Mouse (Mus musculus) liver, adult 2 months (tissue): Measurements from ENCODE around the gene Tmem121. TPM values are rescaled to one million over a fixed set of nuclear protein-coding genes. Genes with fewer than 3 reads are reported as not detected.

Source experiments
- DNase-seq: peaks from one replicate; pipeline ENCODE4 v3.0.0-alpha.2; 2011; ENCODE audit warnings: low read depth, low spot score; ENCODE audit errors: extremely low read depth
- H3K27ac ChIP-seq: fragments of 200-500 bp; replicated peaks from 2 replicates; pipeline ENCODE4 v1.5.1; 2012; ENCODE audit warnings: low read depth, mild to moderate bottlenecking, control low read depth, inconsistent platforms, low read length; ENCODE audit not compliant: insufficient read depth
- H3K27me3 ChIP-seq: fragments of 200-500 bp; 2 replicates; pipeline ENCODE4 v1.6.1; 2012; ENCODE audit warnings: mild to moderate bottlenecking, moderate library complexity, low read length, inconsistent platforms; ENCODE audit not compliant: control insufficient read depth, insufficient read depth
- H3K36me3 ChIP-seq: fragments of 200-500 bp; 2 replicates; pipeline ENCODE4 v1.6.1; 2012; ENCODE audit warnings: low read length, inconsistent platforms; ENCODE audit not compliant: control insufficient read depth, insufficient read depth
- H3K4me1 ChIP-seq: fragments of 200-500 bp; 2 replicates; pipeline ENCODE4 v1.6.1; 2011; ENCODE audit warnings: low read length; ENCODE audit not compliant: control insufficient read depth, insufficient read depth
- H3K4me3 ChIP-seq: fragments of 200-500 bp; 2 replicates; pipeline ENCODE4 v1.5.1; 2011; ENCODE audit warnings: low read depth, mild to moderate bottlenecking, control low read depth, low read length, moderate library complexity; ENCODE audit not compliant: insufficient read depth
- H3K79me2 ChIP-seq: fragments of 200-500 bp; 2 replicates; pipeline ENCODE4 v1.6.1; 2012; ENCODE audit warnings: inconsistent platforms, mild to moderate bottlenecking, low read length, moderate library complexity; ENCODE audit not compliant: control insufficient read depth, insufficient read depth
- H3K9ac ChIP-seq: fragments of 200-500 bp; 2 replicates; pipeline ENCODE4 v1.6.1; 2012; ENCODE audit warnings: low read depth, mild to moderate bottlenecking, control low read depth, inconsistent platforms, low read length
- CTCF ChIP-seq: fragments of 200-500 bp; IDR thresholded peaks from 2 replicates; pipeline ENCODE4 v1.5.1; 2011; ENCODE audit warnings: low read depth, low read length, control low read depth
- POLR2A ChIP-seq: fragments of 200-500 bp; IDR thresholded peaks from 2 replicates; pipeline ENCODE4 v1.6.1; 2011; ENCODE audit warnings: low read length, control low read depth; ENCODE audit not compliant: insufficient read depth; ENCODE audit errors: extremely low read depth
- WGBS: fragments of 180-500 bp; shearing (Covaris S2); methylation state at CpG from one replicate; pipeline ENCODE4 v1.1.7; 2018; 5-methylcytosine and 5-hydroxymethylcytosine counted together
- polyA plus RNA-seq: library from polyadenylated mRNA; depleted of rRNA; stranded (reverse); fragments of >200 nt; gene quantifications from 2 replicates; pipeline ENCODE4 v1.2.3, GENCODE M21; 2012
- total RNA-seq: library from RNA; depleted of rRNA; stranded (reverse); fragments of >200 nt; gene quantifications from 2 replicates; pipeline ENCODE4 v1.2.3, GENCODE M21; 2014

Tmem121 gene
- total and polyA plus RNA-seq, 2 experiments = not detected

GRCm38 (mm10) chr12:113213226-113213625, 27.5 kb downstream of the Tmem121 start:
- DNase-seq = no peak
- no peak overlapping the region for H3K27ac ChIP-seq
- no peaks in the 10 kb centered on the region for H3K79me2 ChIP-seq
- no peaks in the 10 kb centered on the region for H3K4me1 ChIP-seq
- no peak overlapping the region for H3K9ac ChIP-seq
- H3K27me3 ChIP-seq = no peaks in the 10 kb centered on the region
- no peak for TF ChIP-seq CTCF
- no peak for TF ChIP-seq POLR2A
- WGBS = 66% methylated on average over 2 of the region's 2 CpGs
- no peaks in the 10 kb centered on the region for H3K36me3 ChIP-seq
- no peak overlapping the region for H3K4me3 ChIP-seq

DNA sequence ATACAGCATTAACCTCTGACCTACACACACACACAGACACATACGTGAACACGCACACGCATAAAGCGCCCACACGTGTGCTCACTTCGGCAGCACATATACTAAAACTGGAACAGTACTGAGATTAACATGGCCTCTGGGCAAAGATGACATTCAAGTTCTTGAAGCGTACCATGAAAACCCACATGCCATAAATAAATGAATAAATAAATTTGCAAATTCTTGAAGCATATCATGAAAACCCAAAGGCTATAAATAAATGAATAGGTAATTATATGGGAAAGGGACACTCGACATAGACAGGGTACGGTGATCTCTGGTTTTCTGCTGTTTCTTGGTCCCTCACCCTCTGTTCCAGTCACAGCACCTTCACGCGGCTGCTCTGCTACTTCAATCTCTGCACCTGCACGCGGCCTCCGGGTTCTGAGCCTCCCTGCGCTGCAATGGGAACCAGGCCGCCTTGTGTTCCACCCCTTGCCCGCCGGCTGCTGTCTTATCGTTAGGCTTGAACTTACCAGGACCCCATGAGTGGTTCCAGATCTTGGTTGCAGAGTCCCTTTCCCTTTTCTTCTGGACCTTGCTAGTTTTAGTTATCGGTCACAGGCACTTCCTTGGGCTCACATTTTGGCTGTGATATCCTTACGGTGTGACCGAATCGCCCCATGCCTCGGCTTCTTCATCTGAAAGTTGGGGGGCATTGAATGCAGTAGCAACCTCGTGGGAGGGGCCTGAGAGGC, 28.5 kb downstream of the Tmem121 start:
- TF ChIP-seq CTCF (no peak), POLR2A (no peak)
- no peaks in the 10 kb centered on the region for H3K27me3 ChIP-seq
- no peak overlapping the region for H3K4me3 ChIP-seq
- no peak for DNase-seq
- no peaks in the 10 kb centered on the region for H3K36me3 ChIP-seq
- no peak overlapping the region for H3K9ac ChIP-seq
- 83% methylated on average over 25 of the region's 25 CpGs for WGBS
- H3K4me1 ChIP-seq = no peaks in the 10 kb centered on the region
- no peak overlapping the region for H3K27ac ChIP-seq
- H3K79me2 ChIP-seq = no peaks in the 10 kb centered on the region

DNA sequence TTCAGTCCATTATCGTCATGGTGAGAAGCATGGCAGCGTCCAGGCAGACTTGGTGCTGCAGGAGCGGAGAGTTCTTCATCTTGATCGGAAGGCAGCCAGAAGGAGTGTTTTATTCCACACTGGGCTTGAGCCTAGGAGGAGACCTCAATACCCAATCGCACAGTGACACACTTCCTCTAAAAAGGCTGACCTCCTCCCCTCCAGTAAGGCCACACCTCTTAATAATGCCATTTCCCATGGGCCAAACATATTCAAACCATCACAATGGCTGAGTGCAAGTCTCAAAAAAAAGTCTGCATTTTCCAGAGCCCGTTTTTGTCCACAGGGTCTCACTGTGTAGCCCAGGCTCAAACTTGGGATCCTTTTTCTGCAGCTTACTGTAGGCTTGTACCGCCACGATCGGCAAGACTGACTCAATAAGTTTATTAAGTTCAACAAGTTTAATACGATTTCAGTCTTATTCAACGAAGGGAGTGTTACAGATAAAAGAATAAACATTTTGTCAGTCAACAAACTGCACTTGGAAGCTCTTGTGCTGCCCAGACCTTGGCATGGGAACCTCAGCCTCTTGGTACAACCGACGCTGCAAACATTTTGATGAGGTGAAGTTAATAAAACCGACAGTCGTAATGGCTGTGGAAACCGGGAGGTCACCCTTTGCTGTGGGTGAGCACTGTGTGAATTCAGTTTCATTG, 29.4 kb downstream of the Tmem121 start:
- Histone ChIP-seq H3K27me3 (no peaks in the 10 kb centered on the region), H3K4me3 (no peak overlapping the region), H3K9ac (no peak overlapping the region), H3K27ac (no peak overlapping the region), H3K79me2 (no peaks in the 10 kb centered on the region), H3K4me1 (no peaks in the 10 kb centered on the region), H3K36me3 (no peaks in the 10 kb centered on the region)
- no peak for DNase-seq
- no peak for TF ChIP-seq POLR2A
- TF ChIP-seq CTCF = no peak
- 78% methylated on average over 16 of the region's 16 CpGs for WGBS

DNA sequence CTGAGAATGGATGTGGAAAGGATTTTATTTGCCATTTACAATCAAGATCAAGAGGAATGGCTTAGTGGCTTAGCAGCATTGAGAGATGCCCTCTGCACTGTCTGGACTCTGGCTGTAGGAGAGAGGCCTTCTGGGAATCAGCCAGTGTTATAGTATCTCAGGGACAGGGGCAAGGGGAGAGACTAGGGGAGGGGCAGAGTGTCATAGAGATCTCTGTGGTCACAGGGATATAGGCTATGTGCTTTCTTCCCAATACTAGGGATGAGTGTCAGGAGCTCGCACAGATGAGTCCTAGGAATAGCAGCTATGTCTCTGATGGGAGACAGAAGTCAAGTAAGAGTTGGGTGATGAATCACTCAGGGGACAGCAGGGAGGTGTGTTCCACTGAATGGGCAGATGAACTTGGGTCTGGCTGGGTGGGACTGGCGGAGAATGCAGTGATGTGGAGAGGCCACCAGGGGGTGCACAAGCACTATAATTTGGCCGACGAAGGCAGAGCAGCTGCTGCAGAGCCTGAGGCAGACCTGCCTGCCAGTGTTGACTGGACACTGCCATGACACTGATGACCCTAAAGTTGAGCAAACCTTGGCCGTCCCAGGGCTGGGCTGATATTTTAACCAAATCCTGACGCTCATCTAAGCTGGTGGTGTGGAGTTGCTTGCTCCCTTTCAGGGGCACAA, 30.1 kb downstream of the Tmem121 start:
- Histone ChIP-seq H3K36me3 (no peaks in the 10 kb centered on the region), H3K27ac (no peak overlapping the region), H3K4me1 (no peaks in the 10 kb centered on the region), H3K9ac (no peak overlapping the region), H3K27me3 (no peaks in the 10 kb centered on the region), H3K4me3 (no peak overlapping the region), H3K79me2 (no peaks in the 10 kb centered on the region)
- DNase-seq = peak; percentile 67
- 11% methylated on average over 6 of the region's 6 CpGs for WGBS
- TF ChIP-seq POLR2A (no peak), CTCF (peak; percentile 94)

GRCm38 (mm10) chr12:113217306-113218242, 31.8 kb downstream of the Tmem121 start:
- H3K9ac ChIP-seq = no peak overlapping the region
- H3K79me2 ChIP-seq = no peaks in the 10 kb centered on the region
- TF ChIP-seq CTCF (peak; percentile 99), POLR2A (no peak)
- no peak overlapping the region for H3K27ac ChIP-seq
- H3K27me3 ChIP-seq = no peaks in the 10 kb centered on the region
- no peaks in the 10 kb centered on the region for H3K36me3 ChIP-seq
- 27% methylated on average over 11 of the region's 11 CpGs for WGBS
- DNase-seq = peak; percentile 60
- H3K4me3 ChIP-seq = no peak overlapping the region
- H3K4me1 ChIP-seq = no peaks in the 10 kb centered on the region
